Mouse (Mus musculus) ES-Bruce4 (cell line): ENCODE measurements around the gene Fkbp1a. TPM values are rescaled to one million over a fixed set of nuclear protein-coding genes. Genes with fewer than 3 reads are reported as not detected.
A peak's percentile ranks its signal among the peaks of the same experiment; 100 is the strongest.

Experiments used
- H3K27ac ChIP-seq: 2 replicates; pipeline ENCODE4 v1.5.1; 2012; ENCODE audit warnings: low read length, inconsistent platforms; ENCODE audit not compliant: insufficient read depth
- H3K27me3 ChIP-seq: 2 replicates; pipeline ENCODE4 v1.6.1; 2012; ENCODE audit warnings: mild to moderate bottlenecking, low read length, inconsistent platforms; ENCODE audit not compliant: control insufficient read depth, poor library complexity, insufficient read depth, severe bottlenecking
- H3K36me3 ChIP-seq: 2 replicates; pipeline ENCODE4 v1.6.1; 2012; ENCODE audit warnings: inconsistent platforms, mild to moderate bottlenecking, low read length, moderate library complexity; ENCODE audit not compliant: control insufficient read depth, poor library complexity, insufficient read depth, severe bottlenecking
- H3K4me1 ChIP-seq: one replicate; pipeline ENCODE4 v1.8.1; 2011; ENCODE audit warnings: low read length; ENCODE audit not compliant: control insufficient read depth, insufficient read depth
- H3K4me3 ChIP-seq: 2 replicates; pipeline ENCODE4 v1.5.1; 2011; ENCODE audit warnings: low read depth, mild to moderate bottlenecking, low read length
- H3K9ac ChIP-seq: 2 replicates; pipeline ENCODE4 v1.6.1; 2012; ENCODE audit warnings: low read depth, mild to moderate bottlenecking, inconsistent platforms; ENCODE audit not compliant: poor library complexity, severe bottlenecking
- H3K9me3 ChIP-seq: replicated peaks from 2 replicates; pipeline ENCODE4 v1.6.1; 2012; ENCODE audit warnings: mild to moderate bottlenecking, low read length, inconsistent platforms; ENCODE audit not compliant: control insufficient read depth, poor library complexity, insufficient read depth, severe bottlenecking
- CTCF ChIP-seq: IDR thresholded peaks from one replicate; pipeline ENCODE4 v1.8.1; 2011; ENCODE audit warnings: low read depth, low read length
- EP300 ChIP-seq: IDR thresholded peaks from 2 replicates; pipeline ENCODE4 v1.6.1; 2011; ENCODE audit warnings: low read depth, low read length; ENCODE audit not compliant: insufficient read depth
- POLR2A ChIP-seq: IDR thresholded peaks from one replicate; pipeline ENCODE4 v1.8.1; 2011; ENCODE audit warnings: low read length; ENCODE audit not compliant: insufficient read depth
- polyA plus RNA-seq: library from polyadenylated mRNA; stranded (reverse); fragments of >200 nt; gene quantifications from 2 replicates; pipeline ENCODE4 v1.2.4, GENCODE M21; 2011; ENCODE audit warnings: low read depth; ENCODE audit not compliant: missing spikeins, insufficient read depth, insufficient read length

The Fkbp1a gene
- polyA plus RNA-seq, 1 experiment = 363 TPM

- no peak overlapping the region for H3K27ac ChIP-seq
- H3K4me1 ChIP-seq = no peaks in the 10 kb centered on the region
- H3K27me3 ChIP-seq = no peaks in the 10 kb centered on the region
- H3K36me3 ChIP-seq = no peaks in the 10 kb centered on the region
- no peak overlapping the region for H3K4me3 ChIP-seq
- no peak for TF ChIP-seq POLR2A
- TF ChIP-seq CTCF = no peak
- TF ChIP-seq EP300 = no peak
- H3K9ac ChIP-seq = no peak overlapping the region
- no peaks in the 10 kb centered on the region for H3K9me3 ChIP-seq
Observed at GRCm38 (mm10) chr2:151574607-151575006, 32.3 kb downstream of the Fkbp1a start.

- Histone ChIP-seq H3K9me3 (no peaks in the 10 kb centered on the region), H3K4me3 (peak overlapping the region; percentile 42), H3K27me3 (no peaks in the 10 kb centered on the region), H3K9ac (peak overlapping the region; percentile 74), H3K27ac (peak overlapping the region; percentile 88), H3K36me3 (no peaks in the 10 kb centered on the region), H3K4me1 (no peaks in the 10 kb centered on the region)
- TF ChIP-seq POLR2A (no peak), CTCF (no peak), EP300 (no peak)
Observed at GRCm38 (mm10) chr2:151575119-151575698, 32.9 kb downstream of the Fkbp1a start.

- no peaks in the 10 kb centered on the region for H3K4me1 ChIP-seq
- H3K9me3 ChIP-seq = no peaks in the 10 kb centered on the region
- peak overlapping the region; percentile 74 for H3K9ac ChIP-seq
- peak overlapping the region; percentile 42 for H3K4me3 ChIP-seq
- no peaks in the 10 kb centered on the region for H3K36me3 ChIP-seq
- no peaks in the 10 kb centered on the region for H3K27me3 ChIP-seq
- no peak for TF ChIP-seq EP300
- no peak for TF ChIP-seq CTCF
- no peak for TF ChIP-seq POLR2A
- H3K27ac ChIP-seq = peak overlapping the region; percentile 88
Observed at GRCm38 (mm10) chr2:151575699-151576389, 33.6 kb downstream of the Fkbp1a start.

GRCm38 (mm10) chr2:151579183-151579582, 36.9 kb downstream of the Fkbp1a start:
- H3K9ac ChIP-seq = no peak overlapping the region
- TF ChIP-seq POLR2A (no peak), EP300 (no peak), CTCF (no peak)

GRCm38 (mm10) chr2:151580945-151581344, 38.7 kb downstream of the Fkbp1a start:
- H3K36me3 ChIP-seq = no peaks in the 10 kb centered on the region
- no peak overlapping the region for H3K4me3 ChIP-seq
- no peak for TF ChIP-seq CTCF
- no peak for TF ChIP-seq POLR2A
- no peak for TF ChIP-seq EP300
- no peaks in the 10 kb centered on the region for H3K27me3 ChIP-seq
- no peaks in the 10 kb centered on the region for H3K9me3 ChIP-seq
- H3K9ac ChIP-seq = no peak overlapping the region
- H3K27ac ChIP-seq = no peak overlapping the region
- no peaks in the 10 kb centered on the region for H3K4me1 ChIP-seq

More at GRCm38 (mm10) chr2:151579183-151579582, 36.9 kb downstream of the Fkbp1a start:
- Histone ChIP-seq H3K27ac (no peak overlapping the region), H3K4me1 (no peaks in the 10 kb centered on the region), H3K27me3 (no peaks in the 10 kb centered on the region), H3K9me3 (no peaks in the 10 kb centered on the region), H3K4me3 (no peak overlapping the region), H3K36me3 (no peaks in the 10 kb centered on the region)

GRCm38 (mm10) chr2:151585934-151586333, 43.7 kb downstream of the Fkbp1a start:
- Histone ChIP-seq H3K9me3 (no peaks in the 10 kb centered on the region), H3K9ac (no peak overlapping the region), H3K27ac (no peak overlapping the region), H3K36me3 (no peaks in the 10 kb centered on the region), H3K27me3 (no peaks in the 10 kb centered on the region), H3K4me3 (no peak overlapping the region), H3K4me1 (no peaks in the 10 kb centered on the region)
- no peak for TF ChIP-seq POLR2A
- TF ChIP-seq CTCF = no peak
- no peak for TF ChIP-seq EP300
